Mouse (Mus musculus) midbrain, postnatal 0 days (tissue): ENCODE data around the gene Wdr82. TPM values are rescaled to one million over a fixed set of nuclear protein-coding genes. Genes with fewer than 3 reads are reported as not detected.
A peak's percentile ranks its signal among the peaks of the same experiment; 100 is the strongest.

Experiments
- ATAC-seq: fragments of 200-750 bp; cut with Nextera tagmentation; 2 replicates; pipeline ENCODE4 v1.8.0; 2017; ENCODE audit warnings: moderate number of reproducible peaks, mild to moderate bottlenecking, moderate TSS enrichment, moderate library complexity; ENCODE audit not compliant: low FRiP score
- DNase-seq: peaks from one replicate; pipeline ENCODE4 v3.0.0-alpha.2; 2015; ENCODE audit warnings: low spot score
- H3K27ac ChIP-seq: fragments of 300-500 bp; sonication (generic); 2 replicates; pipeline ENCODE4 v1.5.1; 2014; ENCODE audit warnings: low read depth, mild to moderate bottlenecking, low read length, mixed read lengths
- H3K27me3 ChIP-seq: fragments of 300-500 bp; sonication (generic); 2 replicates; pipeline ENCODE4 v1.6.1; 2014; ENCODE audit warnings: low read length, control low read depth, mixed read lengths; ENCODE audit not compliant: insufficient read depth
- H3K36me3 ChIP-seq: fragments of 300-500 bp; sonication (generic); 2 replicates; pipeline ENCODE4 v1.6.1; 2014; ENCODE audit warnings: low read length, control low read depth, mixed read lengths; ENCODE audit not compliant: insufficient read depth
- H3K4me1 ChIP-seq: fragments of 300-500 bp; sonication (generic); 2 replicates; pipeline ENCODE4 v1.6.1; 2014; ENCODE audit warnings: mild to moderate bottlenecking, control low read depth, antibody characterized with exemption, low read length, mixed read lengths; ENCODE audit not compliant: insufficient read depth
- H3K4me2 ChIP-seq: fragments of 300-500 bp; sonication (generic); 2 replicates; pipeline ENCODE4 v1.6.1; 2014; ENCODE audit warnings: low read depth, mild to moderate bottlenecking, low read length, mixed read lengths; ENCODE audit not compliant: poor library complexity, severe bottlenecking
- H3K4me3 ChIP-seq: fragments of 300-500 bp; sonication (generic); 2 replicates; pipeline ENCODE4 v1.5.1; 2014; ENCODE audit warnings: low read depth, mild to moderate bottlenecking, low read length, moderate library complexity
- H3K9ac ChIP-seq: fragments of 300-500 bp; sonication (generic); replicated peaks from 2 replicates; pipeline ENCODE4 v1.6.1; 2014; ENCODE audit warnings: mild to moderate bottlenecking, low read length, moderate library complexity, mixed read lengths; ENCODE audit not compliant: poor library complexity, severe bottlenecking
- H3K9me3 ChIP-seq: fragments of 300-500 bp; sonication (generic); 2 replicates; pipeline ENCODE4 v1.6.1; 2016; ENCODE audit warnings: low read length, control low read depth
- CTCF ChIP-seq: IDR thresholded peaks from 2 replicates; pipeline ENCODE4 v1.5.1; 2016; ENCODE audit warnings: antibody characterized with exemption, mild to moderate bottlenecking
- WGBS: fragments of 180-500 bp; shearing (Covaris S2); extraction: QIAGEN DNeasy Blood & Tissue Kit; methylation state at CpG from one replicate; pipeline ENCODE4 v1.1.7; 2014; 5-methylcytosine and 5-hydroxymethylcytosine counted together
- microRNA counts: library from miRNA; unstranded; fragments of <30 nt; microRNA quantifications from one replicate; lab custom pipeline; 2015
- microRNA-seq: library from miRNA; unstranded; fragments of <30 nt; microRNA quantifications from one replicate; pipeline ENCODE4, GENCODE M21; 2016; ENCODE audit warnings: borderline number of aligned reads
- polyA plus RNA-seq: library from polyadenylated mRNA; unstranded; fragments of >200 nt; fragmentation: Nextera tagmentation; extraction: Ambion mirVana; gene quantifications from 2 replicates; pipeline ENCODE4 v1.2.1, GENCODE M21; 2015
- total RNA-seq: library from RNA; depleted of rRNA; stranded (reverse); fragments of >200 nt; gene quantifications from 2 replicates; pipeline ENCODE4 v1.2.3, GENCODE M21; 2014; rRNA removed

The Wdr82 gene
- total and polyA plus RNA-seq, 2 experiments from 2014 or later = 31.7 to 245 TPM

DNA sequence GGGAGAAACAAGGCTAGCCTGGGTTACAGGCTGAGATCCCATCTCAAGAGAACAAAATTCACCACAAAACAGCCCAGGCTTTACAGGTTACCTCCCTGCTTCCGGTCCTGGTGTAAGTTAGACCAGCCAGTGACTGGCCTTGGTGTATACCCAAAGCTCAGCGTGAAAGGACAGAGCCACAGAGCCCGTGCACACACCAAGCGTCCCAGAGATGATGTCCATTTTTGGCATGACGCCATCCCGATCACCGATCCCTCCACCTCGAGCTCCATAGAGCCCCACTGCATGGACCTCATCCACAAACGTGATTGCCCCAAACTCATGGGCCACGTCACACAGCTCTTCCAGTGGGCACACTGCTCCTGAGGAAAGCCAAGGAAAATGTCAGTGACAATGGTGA is 67.2 kb downstream of the Wdr82 start:
- Histone ChIP-seq H3K4me3 (no peak overlapping the region), H3K9me3 (no peaks in the 10 kb centered on the region), H3K9ac (no peak overlapping the region), H3K36me3 (peaks cover 80% of the 10 kb centered on the region), H3K4me1 (no peaks in the 10 kb centered on the region), H3K4me2 (no peak overlapping the region), H3K27me3 (no peaks in the 10 kb centered on the region), H3K27ac (no peak overlapping the region)
- no peak for TF ChIP-seq CTCF
- no peak for ATAC-seq
- no peak for DNase-seq
- WGBS = 96% methylated on average over 10 of the region's 10 CpGs

MicroRNA genes within 50 kb of the gene (microRNA counts, 519-probe panel; counts per million panel counts)
- microRNA mmu-let-7g (lab: Ali Mortazavi, UCI) = 6,817 counts per million, percentile 99 among the panel's probes with 10 or more counts

Small RNA genes within 50 kb of the gene (microRNA-seq; reads per million reads assigned to microRNA genes)
- gene Mir135a-1 (326 reads per million, percentile 59 among the genes with 10 or more reads in this experiment), gene Mirlet7g (80,876 reads per million, percentile 100 among the genes with 10 or more reads in this experiment)

Other genes starting within 250 kb of the Wdr82 start
- gene Col6a5, start 210.3 kb upstream of the Wdr82 start, total RNA-seq = 0.42 and 0.49 TPM in 2 replicates
- 0.36 and 0.45 TPM in 2 replicates for gene Col6a5, start 210.3 kb upstream of the Wdr82 start, polyA plus RNA-seq
- 1.3 and 2.6 TPM in 2 replicates for gene Col6a4, start 74.1 kb upstream of the Wdr82 start, total RNA-seq
- gene Col6a4, start 74.1 kb upstream of the Wdr82 start, polyA plus RNA-seq = 1.3 and 1.7 TPM in 2 replicates
- 0.66 and 0.94 TPM in 2 replicates for gene Glyctk, start 12.8 kb upstream of the Wdr82 start, total RNA-seq
- 0.75 and 0.90 TPM in 2 replicates for gene Glyctk, start 12.8 kb upstream of the Wdr82 start, polyA plus RNA-seq
- gene Ppm1m, start 28.8 kb downstream of the Wdr82 start, total RNA-seq = 16.2 and 27.7 TPM in 2 replicates
- gene Ppm1m, start 28.8 kb downstream of the Wdr82 start, polyA plus RNA-seq = 18.5 and 21.3 TPM in 2 replicates
- 60.1 and 78.3 TPM in 2 replicates for gene Twf2, start 32.2 kb downstream of the Wdr82 start, total RNA-seq
- 41.6 and 47.4 TPM in 2 replicates for gene Twf2, start 32.2 kb downstream of the Wdr82 start, polyA plus RNA-seq
- 0.49 and 0.85 TPM in 2 replicates for gene Tlr9, start 51.7 kb downstream of the Wdr82 start, total RNA-seq
- gene Tlr9, start 51.7 kb downstream of the Wdr82 start, polyA plus RNA-seq = 0.07 and 0.16 TPM in 2 replicates
- gene Alas1, start 77.7 kb downstream of the Wdr82 start, total RNA-seq = 51.5 and 76.1 TPM in 2 replicates
- gene Alas1, start 77.7 kb downstream of the Wdr82 start, polyA plus RNA-seq = 84.4 and 86.8 TPM in 2 replicates
- gene Poc1a, start 110.1 kb downstream of the Wdr82 start, total RNA-seq = 6.5 and 8.7 TPM in 2 replicates
- 9.8 and 11.7 TPM in 2 replicates for gene Poc1a, start 110.1 kb downstream of the Wdr82 start, polyA plus RNA-seq
- gene Dusp7, start 197.7 kb downstream of the Wdr82 start, total RNA-seq = 62.9 and 79.2 TPM in 2 replicates
- 18.4 and 19.4 TPM in 2 replicates for gene Dusp7, start 197.7 kb downstream of the Wdr82 start, polyA plus RNA-seq